In the genomic region with DNA sequence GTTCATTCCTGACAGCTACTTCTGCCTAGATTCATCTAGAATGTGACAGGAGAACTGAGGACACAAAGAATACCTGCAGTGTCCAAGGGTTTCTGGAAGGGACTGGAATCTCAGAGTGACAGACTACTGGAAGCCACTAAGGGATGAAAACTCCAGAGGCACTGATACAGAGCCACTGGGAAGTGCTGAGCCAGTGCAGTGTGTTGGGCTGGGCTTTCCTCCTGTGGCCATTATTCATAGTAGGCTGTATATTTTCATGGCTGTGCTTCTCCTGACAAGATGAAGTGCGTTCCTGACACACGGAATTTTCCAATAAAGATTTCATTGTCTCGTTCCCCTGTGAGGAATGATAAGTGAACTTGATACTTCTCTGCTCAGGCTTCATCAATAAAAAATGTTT, we compare ENCODE assay signal across 30 mouse cellular contexts. TPM values are rescaled to one million over a fixed set of nuclear protein-coding genes. Genes with fewer than 3 reads are reported as not detected.
A peak's percentile ranks its signal among the peaks of the same experiment; 100 is the strongest.
DNase-seq lines count a peak whose midpoint lies in the region; ATAC-seq and TF ChIP-seq lines count a peak whose summit lies in the region.
"Had no signal": no experiment of that assay in that cellular context is flagged by ENCODE, and none has a peak within 500 bp of the region (broad histone marks: within the 10 kb centered on the region; RNA-seq: fewer than 3 reads in every experiment).

No protein-coding gene starts in this region.

- intact Hi-C loops in heart, adult 2 months (cut with DNase I), result no loop called here

- no peaks in the 10 kb centered on the region for H3K27me3 ChIP-seq in heart, adult 2 months (ENCODE audit: control insufficient read depth, insufficient read depth, low read length)
- H3K27me3 ChIP-seq in limb, embryonic 11.5 days (ENCODE audit: control insufficient read depth, insufficient read depth, low read length), result no peaks in the 10 kb centered on the region
- no peaks in the 10 kb centered on the region for H3K27me3 ChIP-seq in limb, embryonic 10.5 days (ENCODE audit: low read depth, poor library complexity, severe bottlenecking)
- no peaks in the 10 kb centered on the region for H3K27me3 ChIP-seq in neural tube, embryonic 14.5 days (ENCODE audit: control insufficient read depth, insufficient read depth, low read length)
- no peaks in the 10 kb centered on the region for H3K27me3 ChIP-seq in liver, postnatal 0 days (ENCODE audit: insufficient read depth, low read length)
- H3K27me3 ChIP-seq: forebrain, embryonic 13.5 days; heart, embryonic 13.5 days; hindbrain, embryonic 12.5 days; Patski had no signal

- H3K4me1 ChIP-seq in heart, adult 2 months (ENCODE audit: control insufficient read depth, insufficient read depth, low read length), result no peaks in the 10 kb centered on the region
- no peaks in the 10 kb centered on the region for H3K4me1 ChIP-seq in limb, embryonic 11.5 days (ENCODE audit: control insufficient read depth, insufficient read depth, low read length)
- no peaks in the 10 kb centered on the region for H3K4me1 ChIP-seq in limb, embryonic 10.5 days
- no peaks in the 10 kb centered on the region for H3K4me1 ChIP-seq in neural tube, embryonic 14.5 days (ENCODE audit: control insufficient read depth, insufficient read depth, low read length)
- no peaks in the 10 kb centered on the region for H3K4me1 ChIP-seq in liver, postnatal 0 days (ENCODE audit: insufficient read depth)
- H3K4me1 ChIP-seq: forebrain, embryonic 10.5 days; forebrain, embryonic 13.5 days; hindbrain, embryonic 12.5 days had no signal

- no peak overlapping the region for H3K27ac ChIP-seq in heart, adult 2 months
- H3K27ac ChIP-seq in limb, embryonic 11.5 days (replicated peaks; ENCODE audit: low read depth, low read length), result no peak overlapping the region
- no peak overlapping the region for H3K27ac ChIP-seq in limb, embryonic 10.5 days
- no peak overlapping the region; the same call in 1 of the 2 replicates for H3K27ac ChIP-seq in neural tube, embryonic 14.5 days (ENCODE audit: low read depth, low read length)
- H3K27ac ChIP-seq in liver, postnatal 0 days (ENCODE audit: low read depth), result no peak overlapping the region
- H3K27ac ChIP-seq: forebrain, embryonic 10.5 days; forebrain, embryonic 13.5 days; heart, embryonic 13.5 days; hindbrain, embryonic 12.5 days; hindbrain, postnatal 0 days had no signal

- no peak for TF ChIP-seq POLR2A in heart, adult 2 months (IDR thresholded peaks at IDR 0.05; ENCODE audit: insufficient read depth, low read depth, low read length)

- no peak overlapping the region for H3K9ac ChIP-seq in heart, adult 2 months (ENCODE audit: low read depth, low read length)
- no peak overlapping the region for H3K9ac ChIP-seq in limb, embryonic 11.5 days (ENCODE audit: low read length)
- H3K9ac ChIP-seq in neural tube, embryonic 14.5 days (replicated peaks; ENCODE audit: low read depth, low read length), result no peak overlapping the region
- H3K9ac ChIP-seq in liver, postnatal 0 days (replicated peaks), result no peak overlapping the region
- H3K9ac ChIP-seq: forebrain, embryonic 13.5 days; heart, embryonic 13.5 days; hindbrain, embryonic 12.5 days had no signal

- peaks cover 3% of the 10 kb centered on the region; the same call in 1 of the 2 replicates for H3K9me3 ChIP-seq in limb, embryonic 11.5 days (ENCODE audit: control insufficient read depth, low read length)
- H3K9me3 ChIP-seq in limb, embryonic 10.5 days (replicated peaks), result 0 out of 2 replicates have a peak, but pooled peaks cover 3% of the 10 kb centered on the region
- H3K9me3 ChIP-seq in neural tube, embryonic 14.5 days (ENCODE audit: control insufficient read depth, low read length), result no peaks in the 10 kb centered on the region
- H3K9me3 ChIP-seq in liver, postnatal 0 days (ENCODE audit: low read length), result peaks cover 3% of the 10 kb centered on the region; the same call in 1 of the 2 replicates

- DNase-seq in heart, adult 11 months, result peak; percentile 24
- DNase-seq in heart, adult 2 months, result no peak
- peak; percentile 14 for DNase-seq in limb, embryonic 11.5 days (ENCODE audit: low spot score)
- no peak for DNase-seq in limb, embryonic 10.5 days (ENCODE audit: low spot score)
- no peak for DNase-seq in liver, postnatal 0 days
- DNase-seq: adrenal gland, postnatal 10 days; adrenal gland, postnatal 36 days; cerebellum, adult 18-20 months; cerebellum, adult 9-10 months; cerebellum, postnatal 14 days; gastrocnemius, postnatal 10 days; gastrocnemius, postnatal 36 days; heart, postnatal 14 days had no signal

- ATAC-seq in limb, embryonic 11.5 days (ENCODE audit: insufficient number of reproducible peaks, low FRiP score, low TSS enrichment, low read depth), result no peak
- peak; percentile 60; the same call in 1 of the 2 replicates for ATAC-seq in neural tube, embryonic 14.5 days (ENCODE audit: low read depth)
- ATAC-seq in liver, postnatal 0 days, result no peak
- ATAC-seq: forebrain, embryonic 13.5 days; forebrain, embryonic 16.5 days; hindbrain, postnatal 0 days; inflammation-experienced regulatory T-cells, adult 6 months; Patski had no signal

- no peak for TF ChIP-seq CTCF in heart, adult 2 months (IDR thresholded peaks at IDR 0.05)
- no peak for TF ChIP-seq CTCF in liver, postnatal 0 days (IDR thresholded peaks at IDR 0.05; ENCODE audit: low read depth)

- H3K36me3 ChIP-seq in heart, adult 2 months (ENCODE audit: control insufficient read depth, insufficient read depth, low read length), result no peaks in the 10 kb centered on the region
- H3K36me3 ChIP-seq in limb, embryonic 11.5 days (ENCODE audit: control insufficient read depth, insufficient read depth, low read length), result no peaks in the 10 kb centered on the region
- H3K36me3 ChIP-seq in limb, embryonic 10.5 days, result no peaks in the 10 kb centered on the region
- H3K36me3 ChIP-seq in neural tube, embryonic 14.5 days (ENCODE audit: control insufficient read depth, insufficient read depth, low read length), result no peaks in the 10 kb centered on the region
- no peaks in the 10 kb centered on the region for H3K36me3 ChIP-seq in liver, postnatal 0 days (replicated peaks; ENCODE audit: insufficient read depth, low read length)
- H3K36me3 ChIP-seq: forebrain, embryonic 10.5 days; G1E; heart, embryonic 13.5 days; hindbrain, embryonic 12.5 days had no signal

- H3K4me3 ChIP-seq in heart, adult 2 months, result no peak overlapping the region
- H3K4me3 ChIP-seq in limb, embryonic 11.5 days (ENCODE audit: low read depth, low read length), result no peak overlapping the region
- no peak overlapping the region for H3K4me3 ChIP-seq in limb, embryonic 10.5 days
- no peak overlapping the region for H3K4me3 ChIP-seq in neural tube, embryonic 14.5 days (ENCODE audit: low read depth, low read length)
- H3K4me3 ChIP-seq in liver, postnatal 0 days (ENCODE audit: low read depth, low read length), result no peak overlapping the region
- H3K4me3 ChIP-seq: forebrain, embryonic 10.5 days; forebrain, embryonic 13.5 days; heart, embryonic 13.5 days; hindbrain, embryonic 12.5 days had no signal

- no peak overlapping the region for H3K4me2 ChIP-seq in limb, embryonic 11.5 days (ENCODE audit: low read depth, severe bottlenecking)
- H3K4me2 ChIP-seq in neural tube, embryonic 14.5 days (ENCODE audit: low read depth, low read length), result no peak overlapping the region
- H3K4me2 ChIP-seq in liver, postnatal 0 days (ENCODE audit: low read depth, low read length), result no peak overlapping the region
- H3K4me2 ChIP-seq: forebrain, embryonic 13.5 days; heart, embryonic 13.5 days; hindbrain, embryonic 12.5 days had no signal

- WGBS in heart, adult 2 months, result 76% methylated on average over 3 of the region's 3 CpGs
- 81% methylated on average over 3 of the region's 3 CpGs for WGBS in limb, embryonic 11.5 days
- 75% methylated on average over 3 of the region's 3 CpGs for WGBS in limb, embryonic 10.5 days
- WGBS in neural tube, embryonic 14.5 days, result 50% methylated on average over 3 of the region's 3 CpGs
- WGBS in liver, postnatal 0 days (ENCODE audit: insufficient replicate concordance), result 77% methylated on average over 3 of the region's 3 CpGs

- TF ChIP-seq EP300 in heart, adult 2 months (IDR thresholded peaks at IDR 0.05; ENCODE audit: insufficient read depth, low read depth, low read length), result no peak
- no peak for TF ChIP-seq EP300 in liver, postnatal 0 days (IDR thresholded peaks at IDR 0.05; ENCODE audit: low read depth)

- H3K79me2 ChIP-seq in heart, adult 2 months (replicated peaks; ENCODE audit: control insufficient read depth, insufficient read depth, low read length), result no peaks in the 10 kb centered on the region

RNA-seq across cellular contexts. Expression of a gene that starts 55.5 kb away (rescaled TPM):
- not detected for total RNA-seq in heart, adult 2 months (2021)
- polyA plus RNA-seq in heart, adult 2 months (2012; rRNA removed), result not detected in 2 replicates
- not detected in 2 replicates for polyA plus RNA-seq in limb, embryonic 11.5 days (2014; fragmentation: Nextera tagmentation; extraction: Ambion mirVana)
- not detected in 2 replicates for polyA plus RNA-seq in limb, embryonic 10.5 days (2016; fragmentation: Nextera tagmentation; extraction: Ambion mirVana)
- 0.13 TPM in 1 of 2 replicates, not detected in the other for polyA plus RNA-seq in neural tube, embryonic 14.5 days (2014; fragmentation: Nextera tagmentation; extraction: Ambion mirVana)
- polyA plus RNA-seq in liver, postnatal 0 days (2015; fragmentation: Nextera tagmentation; extraction: Ambion mirVana), result not detected in 2 replicates
- total RNA-seq: adrenal gland, adult 18-20 months; adrenal gland, postnatal 36 days; CH12.LX; G1E; gastrocnemius, adult 18-20 months; gastrocnemius, postnatal 10 days; gastrocnemius, postnatal 36 days; granulocyte monocyte progenitor cell, adult 5-6 weeks; heart, postnatal 14 days; hematopoietic stem cell, adult 5-6 weeks; hindbrain, postnatal 0 days had no signal
- polyA plus RNA-seq: embryonic facial prominence, embryonic 11.5 days; forebrain, embryonic 10.5 days; forebrain, embryonic 13.5 days; forebrain, embryonic 16.5 days; G1E; heart, embryonic 16.5 days; hindbrain, embryonic 12.5 days; hindbrain, postnatal 0 days; inflammation-experienced regulatory T-cells, adult 6 months; Patski had no signal

Comparison
In these comparisons a context has a peak if more than half of its experiments do, and no peak if none do; other contexts are left out.
1. DNase-seq: peak in heart, adult 11 months (single experiment) and limb, embryonic 11.5 days (single experiment); none in heart, adult 2 months (0 of 2), limb, embryonic 10.5 days (single experiment) and liver, postnatal 0 days (single experiment).